In the genomic region with DNA sequence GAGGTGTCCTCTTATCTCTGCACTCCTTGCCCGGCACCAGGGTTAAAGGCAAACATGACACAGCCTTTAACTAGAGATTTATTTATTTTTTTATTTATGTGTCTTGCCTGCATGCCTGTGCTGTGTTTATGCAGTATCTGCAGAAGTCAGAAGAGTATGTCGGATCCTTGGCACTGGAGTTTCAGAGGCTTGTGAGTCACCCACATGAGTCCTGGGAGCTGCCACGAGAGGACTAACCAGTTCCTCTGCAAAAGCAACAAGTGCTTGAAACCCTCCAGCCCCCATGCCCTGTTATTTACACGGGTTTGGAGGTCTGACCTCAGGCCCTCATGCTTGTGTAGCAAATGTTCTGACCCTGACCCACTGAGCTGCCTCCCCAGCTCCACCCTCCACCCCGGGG, we compare ENCODE assay signal across 23 mouse cellular contexts.
DNase-seq lines count a peak whose midpoint lies in the region; ATAC-seq lines count a peak whose summit lies in the region.
"Had no signal": no experiment of that assay in that cellular context is flagged by ENCODE, and none has a peak within 500 bp of the region (broad histone marks: within the 10 kb centered on the region; RNA-seq: fewer than 3 reads in every experiment).

No protein-coding gene starts in this region.

- no peak overlapping the region for H3K9ac ChIP-seq in liver, embryonic 11.5 days (ENCODE audit: low read depth, low read length)
- no peak overlapping the region for H3K9ac ChIP-seq in liver, embryonic 12.5 days
- H3K9ac ChIP-seq: embryonic facial prominence, embryonic 12.5 days; embryonic facial prominence, embryonic 15.5 days; forebrain, postnatal 0 days; hindbrain, embryonic 12.5 days; hindbrain, embryonic 15.5 days had no signal

- H3K4me1 ChIP-seq in liver, embryonic 11.5 days (replicated peaks; ENCODE audit: control insufficient read depth, insufficient read depth, low read length) = no peaks in the 10 kb centered on the region
- no peaks in the 10 kb centered on the region for H3K4me1 ChIP-seq in liver, embryonic 12.5 days
- H3K4me1 ChIP-seq: embryonic facial prominence, embryonic 12.5 days; embryonic facial prominence, embryonic 15.5 days; hindbrain, embryonic 15.5 days had no signal

- no peak overlapping the region for H3K27ac ChIP-seq in liver, embryonic 11.5 days (ENCODE audit: low read depth, low read length)
- no peak overlapping the region for H3K27ac ChIP-seq in liver, embryonic 12.5 days
- H3K27ac ChIP-seq: embryonic facial prominence, embryonic 12.5 days; embryonic facial prominence, embryonic 15.5 days; gastrocnemius, adult 2 months; hindbrain, embryonic 12.5 days; hindbrain, embryonic 15.5 days had no signal

- WGBS in liver, embryonic 11.5 days = 45% methylated on average over 5 of the region's 5 CpGs
- 39% methylated on average over 5 of the region's 5 CpGs for WGBS in liver, embryonic 12.5 days (ENCODE audit: insufficient replicate concordance)

- H3K4me3 ChIP-seq in liver, embryonic 11.5 days (ENCODE audit: low read depth, low read length) = no peak overlapping the region
- H3K4me3 ChIP-seq in liver, embryonic 12.5 days = no peak overlapping the region
- H3K4me3 ChIP-seq: embryonic facial prominence, embryonic 12.5 days; embryonic facial prominence, embryonic 15.5 days; gastrocnemius, adult 2 months; hindbrain, embryonic 12.5 days; hindbrain, embryonic 15.5 days had no signal

- peak; percentile 25 for DNase-seq in liver, embryonic 11.5 days (ENCODE audit: low spot score)
- peak; percentile 2 to 6 for DNase-seq in urinary bladder, adult 18-20 months (ENCODE audit: low spot score in 2 of 2)
- no peak for DNase-seq in urinary bladder, postnatal 25 days (ENCODE audit: low spot score)
- DNase-seq in 3134 (ENCODE audit: extremely low read depth, insufficient read length, low spot score) = peak; percentile 52
- DNase-seq in 3T3-L1 (ENCODE audit: low read depth, low spot score) = peak; percentile 54
- no peak for DNase-seq in cerebellum, adult 9-10 months
- DNase-seq: adrenal gland, adult 8-10 months; adrenal gland, postnatal 36 days; B cell, adult 2 months; cerebellum, adult 18-20 months; cerebellum, adult 9-11 months; cerebellum, postnatal 25 days; forebrain, postnatal 0 days; gastrocnemius, adult 2 months; gastrocnemius, postnatal 14 days had no signal

- H3K9me3 ChIP-seq in liver, embryonic 11.5 days (ENCODE audit: control insufficient read depth, low read length) = no peaks in the 10 kb centered on the region
- no peaks in the 10 kb centered on the region for H3K9me3 ChIP-seq in liver, embryonic 12.5 days (replicated peaks)
- H3K9me3 ChIP-seq: embryonic facial prominence, embryonic 12.5 days; embryonic facial prominence, embryonic 15.5 days; hindbrain, embryonic 12.5 days; hindbrain, embryonic 15.5 days had no signal

- ATAC-seq in liver, embryonic 11.5 days (replicated peaks; ENCODE audit: low FRiP score) = no peak
- no peak for ATAC-seq in liver, embryonic 12.5 days
- ATAC-seq: forebrain, embryonic 14.5 days; forebrain, postnatal 0 days had no signal

- no peak overlapping the region for H3K4me2 ChIP-seq in liver, embryonic 11.5 days
- no peak overlapping the region for H3K4me2 ChIP-seq in liver, embryonic 12.5 days
- H3K4me2 ChIP-seq: embryonic facial prominence, embryonic 12.5 days; embryonic facial prominence, embryonic 15.5 days; heart, embryonic 11.5 days; hindbrain, embryonic 12.5 days; hindbrain, embryonic 15.5 days had no signal

- H3K27me3 ChIP-seq in liver, embryonic 11.5 days (replicated peaks; ENCODE audit: control insufficient read depth, insufficient read depth, low read length) = no peaks in the 10 kb centered on the region
- no peaks in the 10 kb centered on the region for H3K27me3 ChIP-seq in liver, embryonic 12.5 days (replicated peaks)
- H3K27me3 ChIP-seq: embryonic facial prominence, embryonic 12.5 days; embryonic facial prominence, embryonic 15.5 days; hindbrain, embryonic 12.5 days; hindbrain, embryonic 15.5 days had no signal

- no peaks in the 10 kb centered on the region for H3K36me3 ChIP-seq in liver, embryonic 11.5 days (ENCODE audit: control insufficient read depth, insufficient read depth, low read length)
- no peaks in the 10 kb centered on the region for H3K36me3 ChIP-seq in liver, embryonic 12.5 days
- H3K36me3 ChIP-seq: embryonic facial prominence, embryonic 12.5 days; embryonic facial prominence, embryonic 15.5 days; G1E; hindbrain, embryonic 12.5 days; hindbrain, embryonic 15.5 days had no signal

Comparison
In these comparisons a context has a peak if more than half of its experiments do, and no peak if none do; other contexts are left out.
1. DNase-seq: peak in liver, embryonic 11.5 days (single experiment), urinary bladder, adult 18-20 months (2 of 2), 3134 (single experiment) and 3T3-L1 (single experiment); none in urinary bladder, postnatal 25 days (single experiment) and cerebellum, adult 9-10 months (single experiment).